Mouse (Mus musculus): ENCODE measurements around the gene Chd1. TPM values are rescaled to one million over a fixed set of nuclear protein-coding genes. Genes with fewer than 3 reads are reported as not detected.

Chd1 gene
- total RNA-seq, 2 experiments from 2014 or later, result 44.4 to 85.8 TPM

- no peak for ATAC-seq (replicated peaks; ENCODE audit: low FRiP score, low TSS enrichment, poor library complexity, severe bottlenecking)
These were observed 102.7 kb downstream of the Chd1 start for GRCm38 (mm10) chr17:15807295-15807984.

- no peak for ATAC-seq (replicated peaks; ENCODE audit: low FRiP score, low TSS enrichment, poor library complexity, severe bottlenecking)
These were observed 103.2 kb downstream of the Chd1 start for GRCm38 (mm10) chr17:15808015-15808414.

- ATAC-seq (replicated peaks; ENCODE audit: low FRiP score, low TSS enrichment, poor library complexity, severe bottlenecking), result no peak
These were observed 104.0 kb downstream of the Chd1 start for GRCm38 (mm10) chr17:15808468-15809374.

GRCm38 (mm10) chr17:15809949-15810348, 105.2 kb downstream of the Chd1 start:
- no peak for ATAC-seq (replicated peaks; ENCODE audit: low FRiP score, low TSS enrichment, poor library complexity, severe bottlenecking)

- ATAC-seq (replicated peaks; ENCODE audit: low FRiP score, low TSS enrichment, poor library complexity, severe bottlenecking), result no peak
These were observed 107.5 kb downstream of the Chd1 start for GRCm38 (mm10) chr17:15812136-15812778.

- ATAC-seq (replicated peaks; ENCODE audit: low FRiP score, low TSS enrichment, poor library complexity, severe bottlenecking), result no peak
These were observed 109.0 kb downstream of the Chd1 start for GRCm38 (mm10) chr17:15813658-15814212.

GRCm38 (mm10) chr17:15815312-15816018, 110.7 kb downstream of the Chd1 start:
- no peak for ATAC-seq (replicated peaks; ENCODE audit: low FRiP score, low TSS enrichment, poor library complexity, severe bottlenecking)

GRCm38 (mm10) chr17:15816379-15817095, 111.8 kb downstream of the Chd1 start:
- ATAC-seq (replicated peaks; ENCODE audit: low FRiP score, low TSS enrichment, poor library complexity, severe bottlenecking), result no peak

GRCm38 (mm10) chr17:15817096-15817450, 112.3 kb downstream of the Chd1 start:
- no peak for ATAC-seq (replicated peaks; ENCODE audit: low FRiP score, low TSS enrichment, poor library complexity, severe bottlenecking)

GRCm38 (mm10) chr17:15817634-15818033, 112.9 kb downstream of the Chd1 start:
- no peak for ATAC-seq (replicated peaks; ENCODE audit: low FRiP score, low TSS enrichment, poor library complexity, severe bottlenecking)

- no peak for ATAC-seq (replicated peaks; ENCODE audit: low FRiP score, low TSS enrichment, poor library complexity, severe bottlenecking)
These were observed 113.6 kb downstream of the Chd1 start for GRCm38 (mm10) chr17:15818372-15818771.

- ATAC-seq (replicated peaks; ENCODE audit: low FRiP score, low TSS enrichment, poor library complexity, severe bottlenecking), result no peak
These were observed 115.4 kb downstream of the Chd1 start for GRCm38 (mm10) chr17:15820146-15820545.

GRCm38 (mm10) chr17:15820761-15821160, 116.0 kb downstream of the Chd1 start:
- no peak for ATAC-seq (replicated peaks; ENCODE audit: low FRiP score, low TSS enrichment, poor library complexity, severe bottlenecking)

GRCm38 (mm10) chr17:15821706-15822105, 116.9 kb downstream of the Chd1 start:
- no peak for ATAC-seq (replicated peaks; ENCODE audit: low FRiP score, low TSS enrichment, poor library complexity, severe bottlenecking)

Other genes with a start within 250 kb of the Chd1 start
- 161 and 162 TPM in 2 replicates for gene Psmb1, start 205.2 kb upstream of the Chd1 start, total RNA-seq (2014; fragmentation: Nextera tagmentation)
- 154 and 171 TPM in 2 replicates for gene Psmb1, start 205.2 kb upstream of the Chd1 start, total RNA-seq (2017)
- 52.9 and 80.9 TPM in 2 replicates for gene Tbp, start 205.1 kb upstream of the Chd1 start, total RNA-seq (2014; fragmentation: Nextera tagmentation)
- 58.9 and 68.9 TPM in 2 replicates for gene Tbp, start 205.1 kb upstream of the Chd1 start, total RNA-seq (2017)
- gene Pdcd2, start 177.7 kb upstream of the Chd1 start, total RNA-seq (2014; fragmentation: Nextera tagmentation), result 59.7 and 79.5 TPM in 2 replicates
- 142 and 152 TPM in 2 replicates for gene Pdcd2, start 177.7 kb upstream of the Chd1 start, total RNA-seq (2017)
- 3.0 and 9.8 TPM in 2 replicates for gene Prdm9, start 140.6 kb upstream of the Chd1 start, total RNA-seq (2014; fragmentation: Nextera tagmentation)
- gene Prdm9, start 140.6 kb upstream of the Chd1 start, total RNA-seq (2017), result 0.91 and 1.3 TPM in 2 replicates
- not detected in 2 replicates for gene Rgmb, start 126.1 kb downstream of the Chd1 start, total RNA-seq (2014; fragmentation: Nextera tagmentation)
- 0.38 TPM in 1 of 2 replicates, not detected in the other for gene Rgmb, start 126.1 kb downstream of the Chd1 start, total RNA-seq (2017)

All from megakaryocyte-erythroid progenitor cell, adult 5-6 weeks (primary cell).